Mouse (Mus musculus) heart, adult 2 months (tissue): ENCODE results near the gene Mybbp1a.

Experiments used
- CTCF ChIP-seq: fragments of 200-600 bp; IDR thresholded peaks from 2 replicates; pipeline ENCODE4 v1.8.1; 2022; ENCODE audit warnings: antibody characterized with exemption, mild to moderate bottlenecking, moderate library complexity
- EP300 ChIP-seq: fragments of 200-500 bp; IDR thresholded peaks from 2 replicates; pipeline ENCODE4 v1.6.1; 2011; ENCODE audit warnings: low read depth, low read length, control low read depth; ENCODE audit not compliant: insufficient read depth
- POLR2A ChIP-seq: fragments of 200-500 bp; IDR thresholded peaks from 2 replicates; pipeline ENCODE4 v1.6.1; 2011; ENCODE audit warnings: mild to moderate bottlenecking, low read depth, low read length, control low read depth; ENCODE audit not compliant: insufficient read depth

DNA sequence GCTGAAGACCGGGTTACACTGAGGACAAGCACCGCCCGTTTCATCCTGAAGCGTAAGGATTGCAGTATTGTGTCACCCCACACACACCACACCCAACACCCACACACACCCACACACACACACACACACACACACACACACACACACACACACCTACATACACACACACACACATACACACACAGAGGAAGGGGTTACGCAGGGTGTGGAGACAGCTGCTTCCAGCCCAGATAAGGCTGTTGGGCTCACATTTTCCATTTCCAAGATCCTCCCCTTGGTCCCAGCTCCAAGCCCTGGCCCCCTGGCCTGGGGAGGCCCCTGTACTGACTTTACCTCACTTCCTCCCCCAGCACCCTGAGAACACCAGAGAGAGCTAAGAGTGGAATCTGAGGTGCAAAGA lies 24.5 kb upstream of the Mybbp1a start:
- peak; percentile 100 for TF ChIP-seq EP300
- peak; percentile 62; the same call in 1 of the 2 replicates for TF ChIP-seq POLR2A
- TF ChIP-seq CTCF, result no peak
